Comparison of ENCODE assay signal across 15 mouse cellular contexts in genomic region chr8:47409061-47409460, GRCm38 (mm10). TPM values are rescaled to one million over a fixed set of nuclear protein-coding genes. Genes with fewer than 3 reads are reported as not detected.
A peak's percentile ranks its signal among the peaks of the same experiment; 100 is the strongest.
DNase-seq lines count a peak whose midpoint lies in the region; ATAC-seq and TF ChIP-seq lines count a peak whose summit lies in the region.
"Had no signal": no experiment of that assay in that cellular context is flagged by ENCODE, and none has a peak within 500 bp of the region (broad histone marks: within the 10 kb centered on the region; RNA-seq: fewer than 3 reads in every experiment).

No protein-coding gene starts in this region.

- DNase-seq in heart, postnatal 0 days (ENCODE audit: low spot score) = no peak
- DNase-seq in heart, postnatal 36 days = no peak
- DNase-seq in midbrain, embryonic 10.5 days (ENCODE audit: low spot score) = peak; percentile 21
- DNase-seq in embryonic facial prominence, embryonic 14.5 days (ENCODE audit: low spot score) = no peak
- no peak for DNase-seq in right cerebral cortex, postnatal 10 days (ENCODE audit: low spot score in 2 of 2)
- DNase-seq: adrenal gland, postnatal 14 days; cerebellum, adult 18-20 months; kidney, adult 8-10 months; liver, embryonic 13.5 days; thymus, adult 2 months had no signal

- intact Hi-C loops in heart, postnatal 36 days (cut with DNase I) = no loop called here

- no peaks in the 10 kb centered on the region for H3K36me3 ChIP-seq in heart, postnatal 0 days (replicated peaks; ENCODE audit: control insufficient read depth, insufficient read depth, low read length)
- no peaks in the 10 kb centered on the region for H3K36me3 ChIP-seq in midbrain, embryonic 10.5 days
- H3K36me3 ChIP-seq in midbrain, embryonic 13.5 days = no peaks in the 10 kb centered on the region
- H3K36me3 ChIP-seq in embryonic facial prominence, embryonic 14.5 days (ENCODE audit: control insufficient read depth, insufficient read depth, low read length) = no peaks in the 10 kb centered on the region
- no peaks in the 10 kb centered on the region for H3K36me3 ChIP-seq in neural tube, embryonic 15.5 days
- H3K36me3 ChIP-seq: liver, embryonic 13.5 days had no signal

- H3K27ac ChIP-seq in heart, postnatal 0 days (ENCODE audit: low read depth) = no peak overlapping the region
- no peak overlapping the region for H3K27ac ChIP-seq in midbrain, embryonic 10.5 days (replicated peaks)
- H3K27ac ChIP-seq in midbrain, embryonic 13.5 days = no peak overlapping the region
- H3K27ac ChIP-seq in embryonic facial prominence, embryonic 14.5 days (replicated peaks; ENCODE audit: low read depth, low read length) = no peak overlapping the region
- no peak overlapping the region for H3K27ac ChIP-seq in neural tube, embryonic 15.5 days (replicated peaks)
- H3K27ac ChIP-seq: liver, embryonic 13.5 days; macrophage had no signal

- 13% methylated on average over 8 of the region's 8 CpGs for WGBS in heart, postnatal 0 days
- WGBS in midbrain, embryonic 10.5 days = 3% methylated on average over 8 of the region's 8 CpGs
- WGBS in midbrain, embryonic 13.5 days = 7% methylated on average over 8 of the region's 8 CpGs
- WGBS in embryonic facial prominence, embryonic 14.5 days = 7% methylated on average over 8 of the region's 8 CpGs
- WGBS in neural tube, embryonic 15.5 days = 12% methylated on average over 8 of the region's 8 CpGs

- 0 out of 2 replicates have a peak, but pooled peaks cover 4% of the 10 kb centered on the region for H3K4me1 ChIP-seq in heart, postnatal 0 days (ENCODE audit: control insufficient read depth, insufficient read depth)
- H3K4me1 ChIP-seq in midbrain, embryonic 10.5 days = peaks cover 32% of the 10 kb centered on the region
- H3K4me1 ChIP-seq in midbrain, embryonic 13.5 days (replicated peaks) = peaks cover 24% of the 10 kb centered on the region
- H3K4me1 ChIP-seq in embryonic facial prominence, embryonic 14.5 days (ENCODE audit: control insufficient read depth, insufficient read depth, low read length) = peaks cover 11% of the 10 kb centered on the region; the same call in 1 of the 2 replicates
- H3K4me1 ChIP-seq in neural tube, embryonic 15.5 days = peaks cover 25% of the 10 kb centered on the region
- H3K4me1 ChIP-seq: liver, embryonic 13.5 days had no signal

- no peak for TF ChIP-seq EP300 in heart, postnatal 0 days (IDR thresholded peaks at IDR 0.05; ENCODE audit: low read depth)

- H3K4me2 ChIP-seq in heart, postnatal 0 days (ENCODE audit: low read depth, low read length) = 0 out of 2 replicates have a peak overlapping the region, but pooled peaks have one; percentile 12
- H3K4me2 ChIP-seq in midbrain, embryonic 13.5 days (replicated peaks) = no peak overlapping the region
- H3K4me2 ChIP-seq in embryonic facial prominence, embryonic 14.5 days (ENCODE audit: low read depth, low read length) = peak overlapping the region; percentile 28
- H3K4me2 ChIP-seq in neural tube, embryonic 15.5 days = 0 out of 2 replicates have a peak overlapping the region, but pooled peaks have one; percentile 19
- H3K4me2 ChIP-seq: liver, embryonic 13.5 days had no signal

- no peak overlapping the region for H3K4me3 ChIP-seq in heart, postnatal 0 days (ENCODE audit: low read depth, low read length)
- peak overlapping the region; percentile 11; the same call in 1 of the 2 replicates for H3K4me3 ChIP-seq in midbrain, embryonic 10.5 days
- H3K4me3 ChIP-seq in midbrain, embryonic 13.5 days (replicated peaks) = no peak overlapping the region
- H3K4me3 ChIP-seq in embryonic facial prominence, embryonic 14.5 days (ENCODE audit: low read depth, low read length) = no peak overlapping the region
- no peak overlapping the region for H3K4me3 ChIP-seq in neural tube, embryonic 15.5 days (replicated peaks)
- H3K4me3 ChIP-seq: liver, embryonic 13.5 days had no signal

- H3K9me3 ChIP-seq in heart, postnatal 0 days (replicated peaks; ENCODE audit: control insufficient read depth, low read length) = no peaks in the 10 kb centered on the region
- H3K9me3 ChIP-seq in midbrain, embryonic 10.5 days (replicated peaks) = no peaks in the 10 kb centered on the region
- H3K9me3 ChIP-seq in midbrain, embryonic 13.5 days = no peaks in the 10 kb centered on the region
- no peaks in the 10 kb centered on the region for H3K9me3 ChIP-seq in embryonic facial prominence, embryonic 14.5 days (ENCODE audit: control insufficient read depth, low read length)
- no peaks in the 10 kb centered on the region for H3K9me3 ChIP-seq in neural tube, embryonic 15.5 days (replicated peaks)
- H3K9me3 ChIP-seq: liver, embryonic 13.5 days had no signal

- H3K27me3 ChIP-seq in heart, postnatal 0 days (ENCODE audit: control insufficient read depth, insufficient read depth, low read length) = peaks cover 50% of the 10 kb centered on the region
- peaks cover 67% of the 10 kb centered on the region for H3K27me3 ChIP-seq in midbrain, embryonic 10.5 days (ENCODE audit: low read depth, poor library complexity, severe bottlenecking)
- peaks cover 64% of the 10 kb centered on the region for H3K27me3 ChIP-seq in midbrain, embryonic 13.5 days
- H3K27me3 ChIP-seq in embryonic facial prominence, embryonic 14.5 days (replicated peaks; ENCODE audit: control insufficient read depth, insufficient read depth, low read length) = peaks cover 57% of the 10 kb centered on the region
- H3K27me3 ChIP-seq in neural tube, embryonic 15.5 days (replicated peaks) = peaks cover 52% of the 10 kb centered on the region
- H3K27me3 ChIP-seq: CH12.LX had no signal

- H3K9ac ChIP-seq in heart, postnatal 0 days (replicated peaks; ENCODE audit: low read depth, low read length) = no peak overlapping the region
- H3K9ac ChIP-seq in midbrain, embryonic 13.5 days (replicated peaks) = no peak overlapping the region
- no peak overlapping the region for H3K9ac ChIP-seq in embryonic facial prominence, embryonic 14.5 days (ENCODE audit: low read depth, low read length)
- H3K9ac ChIP-seq in neural tube, embryonic 15.5 days (replicated peaks) = no peak overlapping the region
- H3K9ac ChIP-seq: liver, embryonic 13.5 days had no signal

- no peak for TF ChIP-seq CTCF in heart, postnatal 0 days (IDR thresholded peaks at IDR 0.05; ENCODE audit: low read depth)

- ATAC-seq in heart, postnatal 0 days (ENCODE audit: insufficient read depth, low read depth) = no peak
- no peak for ATAC-seq in midbrain, embryonic 13.5 days
- no peak for ATAC-seq in embryonic facial prominence, embryonic 14.5 days (ENCODE audit: low read depth)
- ATAC-seq in neural tube, embryonic 15.5 days (ENCODE audit: low FRiP score) = no peak

RNA-seq across cellular contexts. Expression of gene Stox2, which starts 37.1 kb away (rescaled TPM):
- 12.7 and 18.2 TPM in 2 replicates for total RNA-seq in heart, postnatal 0 days (2014; rRNA removed; ENCODE audit: low replicate concordance)
- polyA plus RNA-seq in heart, postnatal 0 days (2015; fragmentation: Nextera tagmentation; extraction: Ambion mirVana) = 4.5 and 6.2 TPM in 2 replicates
- 10 to 100 TPM; 10.1 to 13.6 TPM for total RNA-seq in heart, postnatal 36 days (2021)
- polyA plus RNA-seq in midbrain, embryonic 10.5 days (2016; fragmentation: Nextera tagmentation; extraction: Ambion mirVana) = 22.2 and 28.2 TPM in 2 replicates
- 45.9 and 46.1 TPM in 2 replicates for polyA plus RNA-seq in midbrain, embryonic 13.5 days (2015; fragmentation: Nextera tagmentation; extraction: Ambion mirVana)
- 14.2 and 15.0 TPM in 2 replicates for polyA plus RNA-seq in embryonic facial prominence, embryonic 14.5 days (2014; fragmentation: Nextera tagmentation; extraction: Ambion mirVana)
- polyA plus RNA-seq in neural tube, embryonic 15.5 days (2015; fragmentation: Nextera tagmentation; extraction: Ambion mirVana) = 32.1 and 40.5 TPM in 2 replicates
- total RNA-seq: monocyte, adult 5-6 weeks had no signal
- polyA plus RNA-seq: macrophage had no signal
